Mouse (Mus musculus) midbrain, embryonic 12.5 days (tissue): ENCODE measurements around the gene Arhgap15. TPM values are rescaled to one million over a fixed set of nuclear protein-coding genes. Genes with fewer than 3 reads are reported as not detected.

Source experiments
- ATAC-seq: fragments of 200-750 bp; cut with Nextera tagmentation; 2 replicates; pipeline ENCODE4 v1.8.0; 2017; ENCODE audit warnings: low read depth, moderate TSS enrichment, moderate library complexity; ENCODE audit not compliant: low FRiP score
- H3K27ac ChIP-seq: fragments of 300-500 bp; sonication (generic); replicated peaks from 2 replicates; pipeline ENCODE4 v1.5.1; 2016; ENCODE audit warnings: mild to moderate bottlenecking
- H3K27me3 ChIP-seq: fragments of 300-500 bp; sonication (generic); 2 replicates; pipeline ENCODE4 v1.6.1; 2016; ENCODE audit warnings: mild to moderate bottlenecking
- H3K36me3 ChIP-seq: fragments of 300-500 bp; sonication (generic); 2 replicates; pipeline ENCODE4 v1.6.1; 2016
- H3K4me1 ChIP-seq: fragments of 300-500 bp; sonication (generic); 2 replicates; pipeline ENCODE4 v1.6.1; 2016
- H3K4me2 ChIP-seq: fragments of 300-500 bp; sonication (generic); replicated peaks from 2 replicates; pipeline ENCODE4 v1.6.1; 2016; ENCODE audit warnings: mild to moderate bottlenecking, moderate library complexity
- H3K4me3 ChIP-seq: fragments of 300-500 bp; sonication (generic); 2 replicates; pipeline ENCODE4 v1.5.1; 2016; ENCODE audit warnings: mild to moderate bottlenecking
- H3K9ac ChIP-seq: fragments of 300-500 bp; sonication (generic); replicated peaks from 2 replicates; pipeline ENCODE4 v1.6.1; 2016; ENCODE audit warnings: mild to moderate bottlenecking, moderate library complexity
- H3K9me3 ChIP-seq: fragments of 300-500 bp; sonication (generic); 2 replicates; pipeline ENCODE4 v1.6.1; 2016; ENCODE audit warnings: mild to moderate bottlenecking
- WGBS: fragments of 180-500 bp; shearing (Covaris S2); methylation state at CpG from one replicate; pipeline ENCODE4 v1.1.7; 2016; 5-methylcytosine and 5-hydroxymethylcytosine counted together
- polyA plus RNA-seq: library from polyadenylated mRNA; unstranded; fragments of >200 nt; fragmentation: Nextera tagmentation; extraction: Ambion mirVana; gene quantifications from 2 replicates; pipeline ENCODE4 v1.2.1, GENCODE M21; 2016

Gene Arhgap15
- polyA plus RNA-seq, 1 experiment from 2014 or later: 0.32 TPM

DNA sequence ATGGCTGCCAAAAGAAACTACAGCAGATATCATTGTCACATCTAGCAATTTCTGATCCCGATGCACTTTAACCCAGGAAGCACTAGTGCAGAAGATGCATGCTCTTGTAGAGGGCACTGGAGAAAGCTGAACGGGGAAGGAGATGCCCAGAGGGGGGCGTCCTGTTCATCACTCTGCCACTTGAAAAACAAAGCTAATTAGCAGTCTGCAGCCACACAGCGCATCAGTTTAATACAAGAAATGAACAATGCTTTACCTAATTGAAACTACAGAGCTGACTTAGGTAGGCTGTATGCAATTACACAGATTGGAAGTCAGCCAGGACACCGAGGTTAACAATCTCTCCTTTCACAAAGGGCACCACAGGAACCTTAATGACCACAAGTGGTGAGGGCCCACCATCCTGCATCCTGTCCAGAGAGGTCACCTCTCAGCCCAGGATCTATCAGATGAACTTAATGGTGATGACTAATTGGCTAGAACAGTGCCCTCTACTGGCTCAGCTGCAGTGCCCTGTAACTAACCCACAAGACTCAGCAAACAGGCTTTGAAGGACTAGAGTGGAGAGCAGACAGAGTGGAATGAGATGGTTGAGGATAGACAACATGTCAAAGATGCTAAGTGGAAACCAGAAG is 588.2 kb downstream of the Arhgap15 start:
- Histone ChIP-seq H3K9ac (no peak overlapping the region), H3K36me3 (no peaks in the 10 kb centered on the region), H3K4me1 (no peaks in the 10 kb centered on the region), H3K4me2 (no peak overlapping the region), H3K4me3 (no peak overlapping the region), H3K9me3 (no peaks in the 10 kb centered on the region), H3K27ac (no peak overlapping the region), H3K27me3 (no peaks in the 10 kb centered on the region)
- 81% methylated on average over 5 of the region's 5 CpGs for WGBS
- no peak for ATAC-seq

DNA sequence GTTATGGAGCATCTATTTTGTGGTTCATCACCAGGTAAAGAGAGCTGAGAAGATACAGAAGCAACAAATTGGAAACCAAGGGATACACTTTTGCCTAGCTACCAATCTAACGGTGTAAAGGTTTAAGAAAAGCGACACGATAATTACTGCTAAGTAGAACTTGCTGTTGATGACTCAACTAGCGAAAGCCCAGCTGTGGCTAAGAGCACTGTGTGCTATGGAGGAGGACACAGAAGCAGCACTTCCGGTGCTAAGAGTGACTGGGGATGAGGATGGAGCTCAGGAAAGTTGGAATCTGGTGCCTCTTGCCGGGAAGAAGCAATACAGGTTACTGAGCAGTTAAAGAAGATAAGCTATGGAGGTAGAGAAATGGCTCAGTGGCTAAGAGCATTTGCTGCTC is 589.8 kb downstream of the Arhgap15 start:
- no peak for ATAC-seq
- WGBS: 90% methylated on average over 6 of the region's 6 CpGs
- Histone ChIP-seq H3K9me3 (no peaks in the 10 kb centered on the region), H3K4me3 (no peak overlapping the region), H3K36me3 (no peaks in the 10 kb centered on the region), H3K27ac (no peak overlapping the region), H3K27me3 (no peaks in the 10 kb centered on the region), H3K4me1 (no peaks in the 10 kb centered on the region), H3K9ac (no peak overlapping the region), H3K4me2 (no peak overlapping the region)

DNA sequence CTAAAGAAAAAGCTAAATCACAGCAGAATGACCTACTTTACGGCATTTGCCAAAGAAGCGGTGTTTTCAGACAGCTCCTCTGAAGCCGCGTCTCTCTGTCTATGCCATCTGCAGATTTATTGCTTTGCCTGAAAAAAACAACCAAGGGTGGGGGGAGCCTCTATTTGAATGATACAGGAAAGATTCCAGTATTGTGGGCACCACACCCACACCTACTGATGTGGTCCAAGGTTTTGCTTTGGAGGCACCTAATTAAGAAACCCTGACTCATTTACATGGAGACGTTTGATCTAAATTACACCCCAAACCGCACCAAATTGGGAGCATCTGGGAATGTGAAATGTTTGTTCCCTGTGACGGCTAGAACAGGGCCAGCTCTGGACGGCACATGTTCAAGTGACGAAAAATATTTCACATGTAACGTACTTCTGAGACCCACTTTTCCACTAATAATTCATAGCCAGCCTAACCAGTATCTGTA is 592.5 kb downstream of the Arhgap15 start:
- no peaks in the 10 kb centered on the region for H3K4me1 ChIP-seq
- H3K27ac ChIP-seq: no peak overlapping the region
- H3K4me2 ChIP-seq: no peak overlapping the region
- ATAC-seq: no peak
- no peak overlapping the region for H3K9ac ChIP-seq
- no peaks in the 10 kb centered on the region for H3K36me3 ChIP-seq
- no peaks in the 10 kb centered on the region for H3K9me3 ChIP-seq
- no peak overlapping the region for H3K4me3 ChIP-seq
- H3K27me3 ChIP-seq: no peaks in the 10 kb centered on the region
- WGBS: 90% methylated on average over 10 of the region's 10 CpGs

DNA sequence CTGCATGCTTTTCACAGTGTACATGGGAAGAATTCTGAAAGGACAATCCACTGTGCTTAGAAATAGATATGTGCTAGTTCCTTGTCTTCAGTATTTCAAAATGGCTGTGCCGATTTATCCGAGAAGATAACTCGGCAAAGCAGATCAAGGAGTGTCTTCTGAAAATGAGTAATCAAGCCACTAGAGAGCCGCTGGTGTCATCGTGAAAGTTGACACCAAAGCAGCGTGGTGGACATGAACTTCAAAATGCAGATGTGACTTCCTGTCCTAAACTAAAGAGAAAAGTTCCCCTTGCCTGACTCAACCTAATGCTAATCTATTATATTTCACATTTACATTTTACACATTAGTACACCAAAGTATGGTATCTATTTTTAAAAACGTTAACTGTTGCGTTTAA is 596.2 kb downstream of the Arhgap15 start:
- H3K4me3 ChIP-seq: no peak overlapping the region
- no peak overlapping the region for H3K9ac ChIP-seq
- no peak overlapping the region for H3K4me2 ChIP-seq
- ATAC-seq: no peak
- H3K9me3 ChIP-seq: no peaks in the 10 kb centered on the region
- WGBS: 96% methylated on average over 8 of the region's 8 CpGs
- H3K4me1 ChIP-seq: no peaks in the 10 kb centered on the region
- H3K27ac ChIP-seq: no peak overlapping the region
- no peaks in the 10 kb centered on the region for H3K36me3 ChIP-seq
- no peaks in the 10 kb centered on the region for H3K27me3 ChIP-seq

DNA sequence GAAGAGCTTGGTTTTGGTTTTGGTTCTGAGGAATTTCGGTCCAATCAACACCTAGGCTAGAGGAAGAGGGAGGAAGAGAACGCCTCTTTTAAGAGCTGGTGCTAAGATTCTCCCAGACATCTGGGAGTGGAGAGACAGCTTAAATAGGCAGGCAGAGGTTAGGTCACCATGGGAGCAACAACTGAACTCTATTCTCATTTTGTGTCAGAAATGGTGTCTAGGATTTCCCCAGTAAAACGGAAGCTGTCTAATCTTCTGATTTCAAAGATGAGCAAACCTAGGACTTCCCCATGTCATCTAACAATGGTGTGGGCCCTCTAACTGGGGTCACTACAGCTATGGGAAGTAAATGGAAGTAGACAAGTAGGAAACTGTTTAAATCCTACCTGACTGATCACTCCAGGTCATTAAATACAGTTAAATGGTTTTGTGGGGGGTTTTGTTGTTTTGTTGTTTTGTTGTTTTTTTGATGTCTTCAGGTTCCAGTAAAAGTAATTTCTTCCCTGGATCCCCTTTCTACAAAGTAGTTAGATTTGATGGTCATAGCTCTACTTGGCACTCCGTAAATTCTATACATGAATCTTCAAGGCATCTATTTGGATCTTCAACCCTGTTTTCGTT is 596.8 kb downstream of the Arhgap15 start:
- 89% methylated on average over 5 of the region's 5 CpGs for WGBS
- ATAC-seq: no peak

DNA sequence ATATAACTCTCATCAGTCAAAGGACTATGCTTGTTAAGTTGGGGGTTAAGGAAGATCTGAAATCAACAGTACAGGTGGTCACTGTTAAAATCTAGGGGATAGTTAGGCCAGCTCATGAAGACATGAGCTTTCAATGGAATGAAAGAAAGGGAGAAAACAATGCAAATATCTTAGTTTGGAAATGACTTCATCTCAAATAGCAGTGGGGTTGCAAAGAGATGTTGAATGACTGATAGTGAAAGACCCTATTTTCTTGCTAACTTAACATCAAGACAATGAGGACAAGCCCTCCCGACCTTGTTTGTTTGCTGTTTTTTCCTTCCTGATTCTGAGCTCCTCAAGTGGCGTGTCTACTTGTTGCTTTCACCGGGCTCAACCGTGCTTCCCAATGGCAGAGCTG is 597.6 kb downstream of the Arhgap15 start:
- Histone ChIP-seq H3K4me3 (no peak overlapping the region), H3K27me3 (no peaks in the 10 kb centered on the region), H3K4me2 (no peak overlapping the region), H3K9me3 (no peaks in the 10 kb centered on the region), H3K36me3 (no peaks in the 10 kb centered on the region), H3K9ac (no peak overlapping the region), H3K27ac (no peak overlapping the region), H3K4me1 (no peaks in the 10 kb centered on the region)
- 95% methylated on average over 4 of the region's 4 CpGs for WGBS
- ATAC-seq: no peak

More for the DNA sequence above, 596.8 kb downstream of the Arhgap15 start:
- Histone ChIP-seq H3K36me3 (no peaks in the 10 kb centered on the region), H3K9ac (no peak overlapping the region), H3K27ac (no peak overlapping the region), H3K9me3 (no peaks in the 10 kb centered on the region), H3K4me1 (no peaks in the 10 kb centered on the region), H3K4me3 (no peak overlapping the region), H3K4me2 (no peak overlapping the region), H3K27me3 (no peaks in the 10 kb centered on the region)

DNA sequence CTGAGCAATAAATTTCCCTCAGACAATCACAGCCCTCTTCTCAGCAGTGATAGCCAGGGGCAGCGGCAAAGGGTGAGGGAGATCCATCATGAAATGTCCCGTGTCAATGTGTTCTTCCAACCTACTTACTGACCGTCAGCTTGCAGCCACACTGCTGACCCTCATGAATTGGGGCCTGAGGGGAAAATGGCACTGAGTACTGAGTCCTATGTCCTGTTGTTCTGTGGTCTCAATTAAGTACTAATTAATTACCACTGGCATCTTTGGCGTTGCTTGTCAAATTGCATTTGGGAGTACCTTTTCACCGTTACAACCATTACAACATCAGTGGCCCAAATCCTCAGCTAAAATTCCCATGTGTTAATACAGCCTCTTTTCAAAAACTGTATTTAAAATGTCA is 599.2 kb downstream of the Arhgap15 start:
- H3K4me2 ChIP-seq: no peak overlapping the region
- no peak overlapping the region for H3K27ac ChIP-seq
- H3K4me1 ChIP-seq: no peaks in the 10 kb centered on the region
- ATAC-seq: no peak
- no peak overlapping the region for H3K9ac ChIP-seq
- H3K36me3 ChIP-seq: no peaks in the 10 kb centered on the region
- H3K27me3 ChIP-seq: no peaks in the 10 kb centered on the region
- no peak overlapping the region for H3K4me3 ChIP-seq
- 92% methylated on average over 5 of the region's 5 CpGs for WGBS
- no peaks in the 10 kb centered on the region for H3K9me3 ChIP-seq

DNA sequence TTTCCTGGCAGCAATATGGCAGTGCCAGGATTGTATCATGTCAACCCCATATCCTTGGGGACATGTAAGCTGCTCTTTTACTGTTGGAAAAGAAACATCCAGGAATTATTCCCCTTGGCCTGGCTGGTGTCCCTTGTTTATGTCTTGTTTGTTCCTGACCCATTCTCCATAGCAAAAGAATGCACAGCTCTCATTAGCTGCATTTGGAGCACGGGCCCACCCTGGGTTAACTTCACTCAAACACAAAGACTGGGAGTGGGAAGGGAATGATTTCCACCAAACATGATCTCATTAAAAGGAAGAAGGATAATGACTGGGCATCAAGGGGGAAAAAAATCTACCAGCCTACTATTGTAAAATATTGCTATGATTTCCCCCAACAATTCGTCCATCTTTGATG is 600.5 kb downstream of the Arhgap15 start:
- Histone ChIP-seq H3K9ac (no peak overlapping the region), H3K9me3 (no peaks in the 10 kb centered on the region), H3K4me1 (no peaks in the 10 kb centered on the region), H3K4me2 (no peak overlapping the region), H3K27ac (no peak overlapping the region), H3K36me3 (no peaks in the 10 kb centered on the region), H3K27me3 (no peaks in the 10 kb centered on the region), H3K4me3 (no peak overlapping the region)
- ATAC-seq: no peak
- 82% methylated on average over 2 of the region's 2 CpGs for WGBS

DNA sequence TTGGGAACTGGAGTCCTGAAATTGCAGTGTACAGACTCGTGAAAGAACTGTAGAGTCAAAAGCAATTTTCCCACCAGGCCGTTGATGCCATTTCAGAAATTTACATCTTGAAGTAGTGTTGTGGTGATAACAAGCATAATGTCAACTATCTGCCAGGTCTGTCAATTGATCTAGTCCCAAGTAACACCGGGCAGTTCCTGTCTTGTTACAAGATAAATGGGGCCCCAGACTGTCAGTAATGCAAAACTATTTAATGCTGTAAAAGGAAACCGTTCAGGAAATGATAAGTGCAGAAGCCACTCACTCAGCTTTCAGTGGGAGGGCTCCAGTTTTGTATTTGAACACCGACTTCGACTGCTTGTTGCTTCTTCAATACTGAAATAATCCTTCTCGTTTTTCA is 604.3 kb downstream of the Arhgap15 start:
- no peak for ATAC-seq
- Histone ChIP-seq H3K4me2 (no peak overlapping the region), H3K36me3 (no peaks in the 10 kb centered on the region), H3K4me1 (no peaks in the 10 kb centered on the region), H3K9ac (no peak overlapping the region), H3K27me3 (no peaks in the 10 kb centered on the region), H3K9me3 (no peaks in the 10 kb centered on the region), H3K27ac (no peak overlapping the region), H3K4me3 (no peak overlapping the region)
- 81% methylated on average over 7 of the region's 7 CpGs for WGBS

DNA sequence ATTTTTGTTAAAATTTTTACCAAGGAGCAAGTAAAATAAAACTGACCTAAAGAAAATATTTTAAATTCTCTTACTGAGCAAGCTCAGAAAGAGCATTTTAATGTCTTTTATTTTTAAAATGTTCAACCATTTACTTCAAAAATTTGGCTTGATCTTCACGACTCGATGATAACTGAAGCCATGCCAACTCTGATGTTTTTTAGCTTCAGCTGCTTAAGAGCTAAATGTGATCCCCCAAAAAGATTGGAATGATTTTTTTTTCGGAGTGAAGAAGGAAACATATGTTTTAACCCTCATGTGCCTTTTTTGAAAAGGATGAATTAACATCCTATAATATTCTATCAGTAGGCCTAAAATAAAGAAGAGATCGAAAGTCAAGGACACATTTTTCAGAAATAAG is 605.0 kb downstream of the Arhgap15 start:
- Histone ChIP-seq H3K9ac (no peak overlapping the region), H3K4me1 (no peaks in the 10 kb centered on the region), H3K27ac (no peak overlapping the region), H3K27me3 (no peaks in the 10 kb centered on the region), H3K4me3 (no peak overlapping the region), H3K9me3 (no peaks in the 10 kb centered on the region), H3K4me2 (no peak overlapping the region), H3K36me3 (no peaks in the 10 kb centered on the region)
- 91% methylated on average over 4 of the region's 4 CpGs for WGBS
- no peak for ATAC-seq

DNA sequence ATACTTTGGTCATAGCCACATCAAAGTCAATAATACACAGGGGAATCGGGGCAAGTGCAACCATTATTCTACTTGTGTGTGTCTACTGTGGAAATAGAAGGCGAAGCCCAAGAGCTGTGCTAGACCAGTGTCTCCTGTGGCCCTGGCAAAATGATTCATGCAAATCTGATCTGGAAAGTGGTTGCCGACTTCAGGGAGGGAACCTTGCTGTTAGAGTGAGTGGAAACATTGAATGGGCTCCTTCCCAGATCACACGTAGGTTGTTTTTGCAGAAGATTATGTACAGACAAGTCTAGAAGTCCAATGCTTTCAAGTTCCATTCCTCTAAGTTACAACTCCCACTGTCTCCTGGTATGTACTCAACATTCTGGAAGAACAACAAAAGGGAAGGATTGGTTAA is 606.2 kb downstream of the Arhgap15 start:
- H3K4me1 ChIP-seq: no peaks in the 10 kb centered on the region
- no peaks in the 10 kb centered on the region for H3K9me3 ChIP-seq
- ATAC-seq: no peak
- no peak overlapping the region for H3K27ac ChIP-seq
- H3K27me3 ChIP-seq: no peaks in the 10 kb centered on the region
- H3K4me3 ChIP-seq: no peak overlapping the region
- H3K36me3 ChIP-seq: no peaks in the 10 kb centered on the region
- no peak overlapping the region for H3K4me2 ChIP-seq
- 93% methylated on average over 4 of the region's 4 CpGs for WGBS
- no peak overlapping the region for H3K9ac ChIP-seq

DNA sequence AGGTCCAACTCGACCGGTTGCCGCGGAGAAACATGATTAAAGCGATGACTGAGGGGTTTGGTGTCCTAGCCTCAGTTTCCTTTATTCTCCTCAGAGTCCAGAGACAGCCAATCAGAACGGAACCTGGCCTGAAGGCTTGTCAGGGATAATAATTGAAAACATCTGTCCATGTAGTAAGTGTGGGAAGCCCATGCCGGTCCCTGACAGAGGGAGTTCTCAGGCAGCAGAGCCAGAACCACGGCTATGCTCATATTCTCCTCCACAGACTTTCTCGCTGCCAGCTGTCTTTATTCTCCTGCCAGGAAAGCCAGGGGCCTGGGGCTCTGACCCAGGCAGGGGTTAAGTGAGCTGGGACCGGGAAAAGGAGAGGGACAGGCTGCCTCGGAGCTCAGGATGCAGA is 606.7 kb downstream of the Arhgap15 start:
- Histone ChIP-seq H3K27me3 (no peaks in the 10 kb centered on the region), H3K4me2 (no peak overlapping the region), H3K9ac (no peak overlapping the region), H3K4me3 (no peak overlapping the region), H3K4me1 (no peaks in the 10 kb centered on the region), H3K27ac (no peak overlapping the region), H3K9me3 (no peaks in the 10 kb centered on the region), H3K36me3 (no peaks in the 10 kb centered on the region)
- no peak for ATAC-seq
- WGBS: 71% methylated on average over 11 of the region's 11 CpGs
